Mouse (Mus musculus) thymus, postnatal 0 days (tissue): ENCODE measurements around the gene Herc1. TPM values are rescaled to one million over a fixed set of nuclear protein-coding genes. Genes with fewer than 3 reads are reported as not detected.
A peak's percentile ranks its signal among the peaks of the same experiment; 100 is the strongest.
"Not testable (repeated sequence)": the region's sequence is repeated elsewhere in the genome, so short reads cannot be mapped to it uniquely, and the experiment has no call there.

Experiments
- DNase-seq: peaks from one replicate; pipeline ENCODE4 v3.0.0-alpha.2; 2015; ENCODE audit warnings: low spot score
- polyA plus RNA-seq: library from polyadenylated mRNA; unstranded; fragments of >200 nt; fragmentation: Nextera tagmentation; extraction: Ambion mirVana; gene quantifications from 2 replicates; pipeline ENCODE4 v1.2.1, GENCODE M21; 2015

Gene Herc1
- polyA plus RNA-seq, 1 experiment from 2014 or later = 20.9 TPM

DNA sequence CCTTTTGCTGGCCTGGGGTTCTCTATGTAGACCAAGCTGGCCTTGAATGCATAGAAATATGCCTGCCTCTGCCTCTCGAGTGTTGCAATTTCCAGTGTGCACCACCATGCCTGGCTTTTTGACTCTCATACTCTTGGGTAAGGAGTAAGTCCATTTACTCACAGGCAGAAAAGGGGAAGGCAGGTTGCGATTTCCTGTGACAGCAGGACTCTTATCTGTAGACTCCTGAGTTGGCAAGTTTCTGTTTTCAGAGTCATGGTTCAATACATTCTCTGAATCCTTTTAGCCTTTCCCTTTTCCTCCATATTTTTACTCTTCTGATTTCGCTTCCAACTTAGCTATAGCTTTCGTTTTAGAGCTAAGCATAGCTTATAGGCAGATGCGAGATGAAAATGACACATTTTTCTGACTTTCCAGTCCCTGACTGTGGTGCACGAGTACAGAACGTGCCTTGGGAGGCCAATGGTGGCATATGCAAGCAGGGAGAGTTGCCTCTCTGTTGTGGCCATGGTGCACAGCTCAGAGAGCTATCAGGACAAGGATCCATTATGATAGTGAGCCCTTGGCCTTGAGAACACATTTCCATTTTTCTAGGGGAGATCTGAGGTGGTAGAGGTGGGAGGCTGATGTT, 2.7 kb upstream of the Herc1 start:
- DNase-seq = no peak

DNA sequence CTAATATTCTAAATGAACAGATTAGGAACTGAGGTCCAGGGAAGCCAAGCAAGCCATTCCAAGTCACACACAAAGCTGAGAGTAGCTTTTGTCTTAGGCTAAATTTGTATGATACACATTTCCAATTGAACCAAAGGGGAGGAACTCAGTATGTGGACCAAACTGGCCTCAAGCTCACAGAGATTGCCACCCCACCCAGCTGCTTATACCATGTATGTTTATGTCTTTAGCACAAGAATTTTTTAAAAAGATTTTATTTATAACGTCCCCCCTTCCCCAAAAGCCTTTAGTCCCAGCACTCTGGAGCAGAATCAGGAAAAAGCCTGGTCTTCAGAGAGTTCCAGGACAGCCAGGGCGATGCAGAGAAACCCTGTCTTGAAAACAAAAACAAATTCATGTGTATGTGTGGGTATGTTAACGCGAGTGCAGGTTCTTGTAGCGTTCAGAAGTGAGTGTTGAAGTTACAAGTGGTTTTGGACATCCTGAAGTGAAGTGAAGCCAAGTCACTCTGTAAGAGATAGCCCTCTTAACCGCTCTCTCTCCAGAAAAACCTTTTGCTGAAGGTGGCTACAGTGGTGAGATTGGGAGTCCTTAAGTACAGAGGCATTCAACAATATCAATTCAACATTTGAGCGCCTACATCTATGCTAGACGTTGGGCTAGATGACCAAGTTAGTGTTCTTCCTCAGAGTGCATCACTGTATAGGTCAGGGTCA, 948 bp upstream of the Herc1 start:
- no peak for DNase-seq

DNA sequence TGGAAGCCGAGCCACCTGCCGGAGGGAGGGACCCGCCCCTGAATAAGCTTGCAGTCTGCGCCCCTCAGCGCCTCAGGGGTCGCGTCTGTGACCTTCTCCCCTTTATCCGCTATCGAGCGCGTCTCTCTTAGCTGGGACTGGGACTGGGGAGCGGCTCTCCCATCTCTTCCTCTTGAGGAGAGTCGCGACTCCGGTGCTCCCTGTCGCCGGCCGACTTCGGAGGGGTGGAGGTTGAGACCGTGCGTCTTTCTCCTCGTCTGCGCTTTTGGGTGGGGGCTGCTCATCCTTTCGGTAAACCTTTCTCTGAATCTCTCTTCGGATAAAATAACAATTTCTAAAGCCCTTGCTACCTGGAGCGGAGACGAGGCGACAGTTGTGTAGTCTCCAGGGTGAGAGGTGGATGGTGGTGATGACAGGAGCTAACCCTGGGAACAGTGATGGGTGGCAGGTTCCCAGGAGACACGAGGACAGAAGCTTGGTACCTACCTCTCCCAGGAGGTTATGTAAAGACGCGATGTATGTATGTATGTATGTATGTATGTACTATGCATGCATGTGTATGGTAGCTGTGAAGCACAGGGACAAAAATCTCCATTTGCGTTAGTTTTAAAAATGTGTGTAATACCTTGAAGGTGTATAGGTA, 659 bp downstream of the Herc1 start:
- DNase-seq = peak; percentile 10

DNA sequence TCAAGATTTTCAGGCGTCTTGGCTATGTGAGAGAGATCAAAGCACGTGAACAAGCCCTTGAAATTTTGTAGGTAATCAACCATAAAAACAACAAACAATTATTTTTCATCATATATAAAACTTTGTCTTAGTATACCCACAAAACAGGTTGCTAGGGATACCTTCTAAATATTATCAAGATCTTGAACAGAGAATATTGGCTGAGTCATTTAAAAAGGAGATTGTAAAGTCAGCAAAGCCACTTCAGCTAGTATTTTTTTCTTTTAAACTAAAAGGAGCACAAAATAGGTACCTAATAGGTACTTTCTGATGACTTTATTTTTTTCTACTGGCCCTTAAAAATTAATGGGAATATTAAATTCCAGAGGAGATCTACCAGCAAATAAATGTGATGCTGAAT, 2.5 kb downstream of the Herc1 start:
- no peak for DNase-seq

DNA sequence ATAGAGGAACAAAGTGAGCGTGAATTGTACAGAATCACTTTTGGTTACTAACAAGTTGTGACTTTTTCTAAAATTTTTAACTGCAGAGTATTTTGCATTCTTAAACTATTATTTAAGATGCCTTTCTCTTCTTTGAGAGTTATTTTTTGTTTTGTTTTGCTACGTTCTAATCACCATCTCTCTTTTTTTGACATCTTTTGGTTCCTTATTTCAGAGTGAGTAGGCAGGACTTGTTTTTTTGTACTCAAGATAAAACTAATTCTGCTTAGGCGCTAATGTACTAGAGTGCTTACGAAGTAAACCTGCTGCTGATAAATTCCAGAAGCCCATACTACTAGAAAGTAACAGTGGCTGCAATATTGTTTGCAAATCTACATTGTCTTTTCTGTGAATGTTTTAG, 8.9 kb downstream of the Herc1 start:
- no peak for DNase-seq

DNA sequence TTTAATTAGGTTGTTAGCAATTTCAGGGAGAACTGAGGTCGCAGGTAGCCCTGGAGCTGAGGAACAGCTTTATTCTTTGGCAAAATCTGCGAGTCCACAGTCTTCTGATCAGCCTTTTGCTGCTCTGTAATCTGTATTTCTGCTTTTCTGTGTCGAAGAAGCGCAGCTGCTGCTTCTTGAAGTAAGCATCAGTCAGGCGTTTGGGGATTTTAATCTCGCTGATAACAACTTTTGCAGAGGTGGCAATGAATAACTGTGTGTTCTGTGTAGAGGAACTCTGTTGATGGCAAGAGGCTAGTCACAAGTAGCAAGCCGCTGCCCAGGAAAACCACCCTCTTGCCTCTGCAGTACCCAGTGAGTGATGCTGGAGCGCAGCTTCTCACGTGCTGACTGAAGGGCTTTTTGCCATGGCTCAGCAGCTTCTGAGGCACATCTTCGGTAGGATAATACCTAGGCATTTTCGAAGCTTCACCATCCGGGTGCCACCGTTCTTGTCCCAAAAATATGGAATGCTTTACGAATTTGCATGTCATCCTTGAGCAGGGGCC, 10.0 kb downstream of the Herc1 start:
- DNase-seq = no peak

DNA sequence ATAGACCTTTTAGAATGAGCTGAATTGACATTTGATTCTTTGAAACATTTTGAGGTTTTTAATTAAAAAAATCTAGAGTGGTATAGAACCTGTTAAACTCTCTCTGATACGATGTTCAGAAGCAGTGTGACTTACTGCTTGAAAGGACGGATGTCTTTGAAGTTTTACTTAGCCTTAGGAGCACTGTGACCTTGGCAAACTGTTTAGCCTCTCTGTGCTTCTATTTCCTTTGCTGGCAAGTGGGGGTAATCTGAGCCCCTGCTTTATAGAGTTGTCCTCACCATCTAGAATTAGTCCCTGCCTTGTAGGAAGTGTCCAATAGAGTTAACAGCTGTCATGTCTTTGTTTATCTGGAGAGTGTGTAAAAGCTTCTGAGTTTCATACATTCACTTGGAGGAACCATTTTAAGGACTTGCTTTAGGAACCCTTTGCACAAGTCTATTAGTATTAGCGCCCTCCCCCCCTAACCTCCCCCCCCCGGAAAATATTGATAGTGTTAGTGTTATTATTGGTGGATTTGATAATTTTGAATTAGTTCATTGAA, 18.7 kb downstream of the Herc1 start:
- DNase-seq = peak; percentile 10

DNA sequence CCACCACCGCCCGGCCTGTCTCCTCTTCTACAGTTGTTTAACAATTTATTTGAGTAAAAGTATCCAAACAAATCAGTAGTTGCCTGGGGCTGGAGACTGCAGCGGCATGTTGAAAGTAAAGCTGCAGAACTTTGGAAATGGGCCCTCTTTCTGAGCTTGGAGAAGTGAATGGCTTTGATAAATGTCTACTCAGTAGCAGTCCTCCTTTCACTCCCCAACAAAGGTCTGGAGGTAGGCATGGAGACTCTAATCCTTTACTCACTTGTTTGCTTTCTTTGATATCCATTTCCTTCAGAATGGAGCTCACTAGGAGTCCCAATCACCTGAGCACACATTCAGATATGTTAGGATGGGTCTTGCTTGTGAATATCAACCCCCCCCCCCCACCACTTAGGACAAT, 20.1 kb downstream of the Herc1 start:
- DNase-seq = no peak

DNA sequence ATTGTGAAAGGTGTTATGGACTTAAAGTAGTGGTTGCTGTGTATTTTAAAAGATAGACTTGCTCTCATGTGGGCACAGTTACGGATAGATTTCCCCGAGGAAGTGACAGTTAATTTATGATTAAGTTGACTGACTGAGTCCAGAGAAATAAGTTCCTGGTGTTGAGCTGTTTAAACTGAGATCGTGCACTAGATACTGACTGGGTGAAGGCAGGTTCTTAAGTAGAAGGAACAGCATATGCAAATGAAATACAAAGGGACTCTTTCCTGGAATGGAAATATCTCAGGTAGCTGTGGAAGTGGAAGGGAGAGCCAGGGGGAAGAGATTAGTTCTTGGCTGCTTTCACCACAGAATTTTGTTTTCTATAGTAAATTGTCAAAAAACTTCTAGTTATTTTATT, 20.6 kb downstream of the Herc1 start:
- DNase-seq = no peak

DNA sequence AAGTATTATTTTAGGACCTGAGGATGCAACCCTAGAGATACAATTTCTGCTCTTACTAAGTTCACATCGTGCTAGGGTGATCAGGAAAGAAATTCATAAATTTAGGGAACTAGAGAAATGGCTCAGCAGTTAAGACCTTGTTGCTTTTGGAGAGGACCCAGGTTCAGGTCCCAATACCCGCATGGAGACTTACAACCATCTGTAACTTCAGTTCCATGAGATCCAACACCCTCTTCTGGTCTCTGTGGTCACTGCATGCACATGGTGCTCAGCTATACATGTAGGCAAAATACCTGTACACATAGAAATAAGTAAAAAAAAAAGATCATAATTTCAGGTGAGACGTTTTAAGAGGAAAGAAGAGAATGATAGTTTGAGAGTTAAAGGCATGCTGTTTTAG, 23.2 kb downstream of the Herc1 start:
- DNase-seq = no peak

DNA sequence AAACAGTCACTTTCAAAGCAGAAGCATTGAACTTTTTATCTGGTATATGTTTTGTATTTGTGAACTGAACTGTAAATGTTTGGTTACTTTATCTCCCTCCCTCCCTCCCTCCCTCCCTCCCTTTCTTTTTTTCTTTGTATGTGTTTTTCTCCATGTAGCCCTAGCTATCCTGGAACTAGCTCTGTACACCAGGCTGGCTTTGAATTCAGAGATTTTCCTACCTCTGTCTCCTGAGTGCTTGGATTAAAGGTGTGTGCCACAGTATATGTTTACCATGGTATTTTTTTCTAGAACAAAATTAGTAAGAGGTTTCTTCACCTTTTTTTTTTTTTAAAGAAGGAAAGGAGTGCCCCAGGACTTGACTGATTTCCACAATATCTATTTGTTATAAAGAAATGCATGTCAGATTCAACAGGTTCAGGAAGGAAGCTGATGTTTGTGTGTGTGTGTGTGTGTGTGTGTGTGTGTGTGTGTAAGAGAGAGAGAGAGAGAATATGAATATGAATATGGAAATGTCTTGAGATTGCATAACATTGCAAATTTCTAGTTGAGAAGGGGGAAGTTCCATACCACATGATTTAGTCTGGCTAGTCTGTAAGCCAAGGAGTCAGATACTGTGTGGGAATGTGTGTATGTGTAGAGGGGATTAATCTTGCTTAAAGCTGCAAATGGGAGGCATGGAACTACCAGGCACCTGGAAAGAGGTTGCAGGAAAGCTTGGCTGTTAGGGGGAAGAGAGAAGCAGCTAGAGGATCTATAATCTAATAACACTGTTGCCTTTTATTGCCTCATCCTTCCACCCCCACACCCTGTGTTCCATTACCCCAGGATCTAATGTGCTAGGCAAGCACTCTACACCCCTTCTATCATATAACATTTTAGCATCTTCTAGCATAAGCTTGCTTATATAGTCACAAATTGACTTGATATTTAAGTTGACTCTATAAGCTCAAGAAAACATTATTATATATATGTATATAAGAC, 24.5 kb downstream of the Herc1 start:
- no peak for DNase-seq

DNA sequence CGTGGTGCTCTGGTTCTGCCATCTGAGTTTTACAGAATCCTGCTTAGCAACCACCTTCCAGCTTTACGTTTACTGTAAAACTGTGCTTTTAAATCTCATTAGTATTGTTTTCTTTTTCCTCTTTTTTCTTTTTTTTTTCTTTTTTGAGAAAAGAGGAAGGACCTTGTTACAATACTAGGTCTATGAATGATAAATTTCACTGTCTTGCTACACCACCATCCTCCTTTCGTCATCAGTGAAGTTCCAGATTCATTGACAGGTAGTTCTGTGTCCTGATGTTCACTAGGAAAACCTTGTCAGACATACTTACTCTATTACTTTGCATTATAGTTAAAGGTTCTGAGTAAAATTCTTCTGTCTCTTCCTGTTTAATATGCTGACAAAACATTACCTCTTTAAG, 33.2 kb downstream of the Herc1 start:
- no peak for DNase-seq

DNA sequence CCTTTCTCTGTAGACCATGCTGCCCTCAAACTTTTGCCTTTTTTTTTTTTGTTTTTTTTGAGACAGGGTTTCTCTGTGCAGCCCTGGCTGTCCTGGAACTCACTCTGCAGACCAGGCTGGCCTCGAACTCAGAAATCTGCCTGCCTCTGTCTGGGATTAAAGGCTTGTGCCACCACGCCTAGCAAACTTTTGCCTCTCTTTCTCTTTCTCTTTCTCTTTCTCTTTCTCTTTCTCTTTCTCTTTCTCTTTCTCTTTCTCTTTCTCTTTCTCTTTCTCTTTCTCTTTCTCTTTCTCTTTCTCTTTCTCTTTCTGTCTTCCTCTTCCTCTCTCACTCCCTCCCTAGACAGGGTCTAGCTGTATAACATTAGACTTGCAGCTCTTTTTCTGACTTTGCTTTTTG, 40.1 kb downstream of the Herc1 start:
- not testable (repeated sequence) for DNase-seq

DNA sequence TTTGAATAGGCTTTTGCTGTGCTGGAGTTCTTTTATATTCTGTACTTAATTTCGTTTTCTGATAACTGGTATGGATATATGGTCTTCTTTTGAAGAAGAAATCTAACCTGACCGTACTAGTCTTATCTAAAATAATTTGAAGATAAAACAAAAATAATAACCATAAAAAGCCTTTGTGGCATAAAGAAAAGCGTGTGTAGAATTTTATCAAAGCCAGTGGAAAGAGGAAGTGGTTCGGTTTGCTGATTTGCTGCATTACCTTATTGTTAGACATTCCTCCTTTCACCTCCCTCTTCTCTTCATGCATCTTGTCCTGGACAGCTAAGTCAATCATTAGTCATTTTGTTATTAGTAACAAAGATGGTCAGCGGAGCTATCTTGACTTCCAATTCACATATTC, 43.1 kb downstream of the Herc1 start:
- no peak for DNase-seq

DNA sequence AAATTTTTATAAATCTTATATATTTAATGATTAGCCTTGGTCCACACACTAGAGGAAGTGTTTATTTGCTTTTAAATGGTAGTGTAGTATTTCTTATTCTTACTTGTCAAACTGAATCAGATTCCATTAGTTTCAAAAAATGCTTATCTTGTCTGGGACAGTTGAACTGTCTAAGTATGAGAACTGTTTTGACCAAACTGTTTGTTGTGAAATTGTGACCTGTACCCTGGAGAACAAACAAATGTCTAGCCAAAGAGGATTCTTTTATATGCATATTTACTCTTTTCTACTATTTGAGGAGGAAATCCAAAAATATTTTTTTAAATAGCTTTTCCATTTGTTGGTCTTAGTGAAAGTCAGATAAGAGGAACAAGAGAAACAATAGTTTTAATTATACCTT, 73.2 kb downstream of the Herc1 start:
- no peak for DNase-seq

DNA sequence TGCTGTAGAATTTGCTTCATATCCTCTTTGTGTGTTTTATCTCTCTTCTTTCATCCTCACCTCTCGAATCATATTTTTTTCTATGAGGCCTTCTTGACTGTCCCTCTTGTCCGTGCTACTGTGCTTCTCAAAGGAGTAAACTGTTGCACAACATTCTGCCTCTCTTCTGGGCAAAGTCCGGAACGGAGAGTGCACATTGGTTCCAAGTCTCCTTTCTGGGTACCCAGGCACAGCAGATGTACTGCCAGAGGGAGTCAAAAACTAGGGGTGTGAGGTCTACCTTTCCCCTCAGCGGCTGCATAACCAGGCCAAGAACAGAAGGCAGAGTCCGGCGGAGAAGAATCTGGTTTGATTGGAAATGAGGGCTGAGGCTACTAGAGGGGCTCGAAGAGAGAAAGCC, 89.8 kb downstream of the Herc1 start:
- no peak for DNase-seq

DNA sequence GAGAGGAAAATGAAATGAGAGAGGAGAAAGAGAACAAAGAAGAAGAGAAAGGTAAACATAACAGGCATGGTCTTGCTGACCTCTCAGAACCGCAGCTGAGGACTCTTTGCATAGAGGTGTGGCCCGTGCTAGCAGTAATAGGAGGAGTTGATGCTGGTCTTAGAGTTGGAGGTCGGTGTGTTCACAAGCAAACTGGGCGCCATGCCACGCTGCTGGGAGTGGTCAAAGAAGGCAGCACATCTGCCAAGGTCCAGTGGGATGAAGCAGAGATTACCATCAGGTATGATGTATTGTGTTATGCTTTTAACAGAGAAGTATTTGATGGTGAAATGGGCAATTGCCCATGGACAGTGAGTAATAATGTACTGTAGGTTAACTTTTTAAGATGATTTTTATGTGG, 98.0 kb downstream of the Herc1 start:
- DNase-seq = no peak

DNA sequence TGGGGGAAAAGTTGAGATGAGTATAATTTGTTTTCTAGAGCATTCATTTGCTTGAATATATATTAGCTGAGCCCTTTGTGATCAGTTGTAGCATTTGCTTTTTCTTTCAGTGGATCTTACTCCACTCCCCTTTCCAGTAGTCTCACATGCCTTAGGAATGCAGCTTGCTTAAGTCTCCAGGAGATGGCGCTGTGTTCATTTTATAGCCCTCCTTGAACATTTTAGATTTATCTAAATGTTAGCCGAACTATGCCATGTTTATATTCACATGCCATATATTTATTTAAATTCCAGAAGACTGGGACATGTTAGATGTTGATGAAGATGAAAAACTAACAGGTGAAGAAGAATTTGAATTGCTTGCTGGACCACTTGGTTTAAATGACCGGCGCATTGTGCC, 114.8 kb downstream of the Herc1 start:
- peak; percentile 66 for DNase-seq

DNA sequence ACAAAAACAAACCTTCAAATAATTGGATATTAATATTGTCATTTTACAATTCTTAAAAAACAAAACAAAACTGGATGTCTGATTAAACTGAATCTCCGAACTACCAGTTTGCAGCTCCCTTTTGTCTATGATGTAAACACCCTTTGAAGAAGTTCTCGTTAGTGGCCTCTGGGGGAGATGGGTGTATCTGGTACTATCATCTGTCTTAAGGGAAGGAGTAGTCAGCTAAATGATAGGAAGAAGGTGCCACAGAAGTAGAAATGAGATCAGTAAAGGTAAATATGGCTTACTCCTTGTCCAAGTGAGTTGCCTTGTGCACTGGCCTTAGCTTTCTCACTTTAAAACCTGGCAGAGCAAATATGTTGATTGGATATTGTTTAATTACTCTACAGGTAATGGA, 127.5 kb downstream of the Herc1 start:
- DNase-seq = no peak

DNA sequence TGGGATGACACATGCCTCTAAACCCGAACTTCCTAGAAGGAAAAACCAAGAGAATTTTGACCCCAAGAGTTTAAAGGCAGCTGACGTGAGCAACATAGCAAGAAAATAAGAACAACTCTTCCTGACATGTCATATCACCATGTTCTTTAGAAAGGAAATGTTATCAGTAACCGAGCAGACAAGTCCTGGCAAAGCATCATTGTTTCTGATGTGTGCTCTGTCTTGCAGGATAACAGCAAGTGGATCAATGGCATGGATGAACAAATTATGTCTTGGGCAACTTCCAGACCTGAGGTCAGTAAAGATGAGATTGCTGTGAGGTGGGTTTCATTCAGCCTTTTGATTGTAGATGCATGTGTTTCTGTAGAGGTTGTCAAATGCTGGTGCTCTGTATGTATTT, 133.2 kb downstream of the Herc1 start:
- no peak for DNase-seq

DNA sequence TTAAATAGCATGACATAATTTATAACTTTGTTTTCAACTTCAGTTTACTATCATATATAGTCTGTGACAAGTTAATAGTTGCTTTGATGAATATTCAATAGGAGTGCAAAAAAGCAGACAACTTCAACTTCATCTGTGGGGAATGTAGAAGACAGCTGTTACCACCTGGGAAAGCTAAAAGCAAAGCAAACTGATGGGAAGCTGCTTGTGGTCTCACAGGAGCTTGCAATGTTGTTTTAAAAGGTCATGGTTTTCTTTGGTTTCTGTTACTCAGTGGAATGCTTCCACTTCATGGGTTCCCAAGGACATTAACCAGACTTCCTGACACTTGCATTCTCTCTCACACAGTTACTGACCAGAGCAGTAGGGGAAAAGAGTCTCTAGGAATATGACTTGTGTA, 138.5 kb downstream of the Herc1 start:
- DNase-seq = no peak
